ENCODE assay signal across 10 mouse cellular contexts in the genomic region with DNA sequence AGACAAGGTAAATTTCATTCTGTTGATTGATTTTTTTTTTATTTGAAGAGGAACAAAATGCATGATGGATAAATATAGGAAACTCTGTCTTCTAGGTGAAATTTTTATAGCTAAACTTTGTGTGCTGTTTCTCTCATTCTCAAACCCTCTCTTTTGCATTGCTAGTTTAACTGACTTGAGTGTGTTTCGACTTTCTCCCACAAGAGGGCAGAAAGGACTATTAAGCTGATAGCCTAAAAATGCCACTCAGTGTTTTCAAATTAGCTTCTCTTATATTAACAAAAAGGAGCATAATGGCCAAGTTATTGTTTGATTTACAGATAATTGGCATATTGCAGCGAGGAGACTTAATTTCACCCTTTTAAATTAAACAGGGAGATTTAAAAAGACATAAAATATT.
DNase-seq lines count a peak whose midpoint lies in the region; ATAC-seq and TF ChIP-seq lines count a peak whose summit lies in the region.
"Had no signal": no experiment of that assay in that cellular context is flagged by ENCODE, and none has a peak within 500 bp of the region (broad histone marks: within the 10 kb centered on the region; RNA-seq: fewer than 3 reads in every experiment).

No protein-coding gene starts in this region.

- H3K36me3 ChIP-seq in hindbrain, embryonic 14.5 days (replicated peaks; ENCODE audit: control insufficient read depth, insufficient read depth), result no peaks in the 10 kb centered on the region
- no peaks in the 10 kb centered on the region for H3K36me3 ChIP-seq in hindbrain, embryonic 10.5 days
- no peaks in the 10 kb centered on the region for H3K36me3 ChIP-seq in thymus, adult 2 months (ENCODE audit: control insufficient read depth, insufficient read depth, low read length)
- H3K36me3 ChIP-seq in splenic B cell, adult 2 months (ENCODE audit: control insufficient read depth, insufficient read depth, low read length, poor library complexity, severe bottlenecking), result no peaks in the 10 kb centered on the region
- H3K36me3 ChIP-seq: embryonic facial prominence, embryonic 15.5 days; limb, embryonic 15.5 days had no signal

- peak; percentile 80 for DNase-seq in hindbrain, embryonic 14.5 days (ENCODE audit: low spot score)
- no peak for DNase-seq in hindbrain, embryonic 10.5 days (ENCODE audit: low spot score)
- peak; percentile 33 for DNase-seq in thymus, adult 2 months
- no peak for DNase-seq in thymus, adult 18-20 months
- DNase-seq in brain, adult 2 months (ENCODE audit: low read depth, low spot score), result peak; percentile 69
- peak; percentile 24 for DNase-seq in layer of hippocampus, adult 9-10 months (ENCODE audit: low spot score)
- DNase-seq in splenic B cell, adult 2 months (ENCODE audit: low read depth, low spot score), result peak; percentile 66
- no peak for DNase-seq in gastrocnemius, postnatal 25 days

- no peak for TF ChIP-seq POLR2A in thymus, adult 2 months (IDR thresholded peaks at IDR 0.05; ENCODE audit: control insufficient read depth, extremely low read depth, insufficient read depth, low read length, poor library complexity)

- H3K9me3 ChIP-seq in hindbrain, embryonic 14.5 days (ENCODE audit: control insufficient read depth, low read length), result no peaks in the 10 kb centered on the region
- H3K9me3 ChIP-seq in hindbrain, embryonic 10.5 days, result no peaks in the 10 kb centered on the region
- H3K9me3 ChIP-seq: embryonic facial prominence, embryonic 15.5 days; limb, embryonic 15.5 days had no signal

- no peak overlapping the region for H3K4me2 ChIP-seq in hindbrain, embryonic 14.5 days (replicated peaks)
- H3K4me2 ChIP-seq: embryonic facial prominence, embryonic 15.5 days; limb, embryonic 15.5 days had no signal

- H3K9ac ChIP-seq in hindbrain, embryonic 14.5 days, result no peak overlapping the region
- H3K9ac ChIP-seq: embryonic facial prominence, embryonic 15.5 days; limb, embryonic 15.5 days had no signal

- H3K27me3 ChIP-seq in hindbrain, embryonic 14.5 days (ENCODE audit: control insufficient read depth, insufficient read depth, low read length), result no peaks in the 10 kb centered on the region
- no peaks in the 10 kb centered on the region for H3K27me3 ChIP-seq in hindbrain, embryonic 10.5 days (ENCODE audit: insufficient read depth, poor library complexity, severe bottlenecking)
- no peaks in the 10 kb centered on the region for H3K27me3 ChIP-seq in thymus, adult 2 months (ENCODE audit: control insufficient read depth, insufficient read depth, low read length)
- H3K27me3 ChIP-seq in splenic B cell, adult 2 months (ENCODE audit: control insufficient read depth, insufficient read depth, low read length, poor library complexity, severe bottlenecking), result no peaks in the 10 kb centered on the region
- H3K27me3 ChIP-seq: embryonic facial prominence, embryonic 15.5 days; limb, embryonic 15.5 days had no signal

- 24% methylated on average over 2 of the region's 2 CpGs for WGBS in hindbrain, embryonic 14.5 days
- 36% methylated on average over 2 of the region's 2 CpGs for WGBS in hindbrain, embryonic 10.5 days
- WGBS in thymus, adult 2 months, result 48% methylated on average over 2 of the region's 2 CpGs

- H3K4me1 ChIP-seq in hindbrain, embryonic 14.5 days (replicated peaks; ENCODE audit: control insufficient read depth, insufficient read depth, low read length), result no peaks in the 10 kb centered on the region
- H3K4me1 ChIP-seq in hindbrain, embryonic 10.5 days (replicated peaks), result peaks cover 8% of the 10 kb centered on the region
- no peaks in the 10 kb centered on the region for H3K4me1 ChIP-seq in thymus, adult 2 months (replicated peaks; ENCODE audit: control insufficient read depth, insufficient read depth, low read length)
- H3K4me1 ChIP-seq: embryonic facial prominence, embryonic 15.5 days; limb, embryonic 15.5 days had no signal

- no peak overlapping the region for H3K4me3 ChIP-seq in hindbrain, embryonic 14.5 days (replicated peaks; ENCODE audit: low read length)
- no peak overlapping the region for H3K4me3 ChIP-seq in hindbrain, embryonic 10.5 days
- H3K4me3 ChIP-seq in thymus, adult 2 months (ENCODE audit: control insufficient read depth, insufficient read depth, low read length), result no peak overlapping the region
- H3K4me3 ChIP-seq: embryonic facial prominence, embryonic 15.5 days; limb, embryonic 15.5 days had no signal

- H3K27ac ChIP-seq in hindbrain, embryonic 14.5 days, result no peak overlapping the region
- H3K27ac ChIP-seq in hindbrain, embryonic 10.5 days, result no peak overlapping the region
- H3K27ac ChIP-seq in thymus, adult 2 months (ENCODE audit: control insufficient read depth, insufficient read depth, low read length), result no peak overlapping the region
- H3K27ac ChIP-seq: embryonic facial prominence, embryonic 15.5 days; limb, embryonic 15.5 days had no signal

- TF ChIP-seq CTCF in thymus, adult 2 months (IDR thresholded peaks at IDR 0.05; ENCODE audit: borderline replicate concordance, control insufficient read depth, extremely low read depth, insufficient read depth, low read length, poor library complexity), result no peak

- no peak for ATAC-seq in hindbrain, embryonic 14.5 days (ENCODE audit: low FRiP score)

Comparison
In these comparisons a context has a peak if more than half of its experiments do, and no peak if none do; other contexts are left out.
1. DNase-seq: peak in hindbrain, embryonic 14.5 days (single experiment), thymus, adult 2 months (single experiment), brain, adult 2 months (single experiment), layer of hippocampus, adult 9-10 months (single experiment) and splenic B cell, adult 2 months (single experiment); none in hindbrain, embryonic 10.5 days (single experiment), thymus, adult 18-20 months (0 of 2) and gastrocnemius, postnatal 25 days (single experiment).